ENCODE assay signal across 24 mouse cellular contexts in the genomic region with DNA sequence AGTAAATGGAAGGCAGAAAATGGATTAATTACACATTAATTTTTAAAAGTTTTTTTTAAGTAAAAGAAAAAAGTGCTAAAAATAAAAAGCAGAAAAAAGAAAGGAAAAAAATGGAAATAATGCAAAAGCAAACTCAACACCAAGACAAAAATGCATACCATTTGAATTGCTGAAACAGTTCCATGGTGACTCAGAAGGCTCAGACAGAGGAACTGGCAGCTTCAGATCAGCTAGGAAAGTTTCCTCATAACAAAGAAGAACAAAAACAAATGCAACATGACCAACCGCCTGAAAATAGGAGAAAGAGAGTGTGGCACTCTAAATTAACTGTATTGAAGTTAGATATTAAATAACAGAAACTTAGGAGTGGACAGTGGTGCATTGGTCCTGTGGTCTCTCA.
DNase-seq lines count a peak whose midpoint lies in the region; ATAC-seq lines count a peak whose summit lies in the region.
"Had no signal": no experiment of that assay in that cellular context is flagged by ENCODE, and none has a peak within 500 bp of the region (broad histone marks: within the 10 kb centered on the region; RNA-seq: fewer than 3 reads in every experiment).

No protein-coding gene starts in this region.

- ATAC-seq in frontal cortex, adult (ENCODE audit: low TSS enrichment) = peak; percentile 65; the same call in 1 of the 2 replicates
- no peak for ATAC-seq in erythroid progenitor cell, adult 5-6 weeks (replicated peaks; ENCODE audit: low FRiP score, poor library complexity, severe bottlenecking)
- ATAC-seq in forebrain, embryonic 13.5 days = no peak
- ATAC-seq: activated CD4-positive, CD25-positive, alpha-beta regulatory T cell, adult 4 months; forebrain, embryonic 15.5 days; forebrain, postnatal 0 days had no signal

- H3K4me3 ChIP-seq in forebrain, embryonic 13.5 days = no peak overlapping the region
- no peak overlapping the region for H3K4me3 ChIP-seq in hindbrain, embryonic 10.5 days
- H3K4me3 ChIP-seq: embryonic facial prominence, embryonic 10.5 days; embryonic facial prominence, embryonic 12.5 days; erythroblast, embryonic 14.5 days; forebrain, embryonic 10.5 days; forebrain, embryonic 12.5 days; forebrain, embryonic 15.5 days had no signal

- H3K27me3 ChIP-seq in forebrain, embryonic 13.5 days = no peaks in the 10 kb centered on the region
- H3K27me3 ChIP-seq in hindbrain, embryonic 10.5 days (ENCODE audit: insufficient read depth, poor library complexity, severe bottlenecking) = no peaks in the 10 kb centered on the region
- H3K27me3 ChIP-seq: embryonic facial prominence, embryonic 12.5 days; forebrain, embryonic 12.5 days; forebrain, embryonic 15.5 days had no signal

- DNase-seq in frontal cortex, postnatal 25 days (ENCODE audit: low spot score in 2 of 2) = no peak
- peak; percentile 2 for DNase-seq in NIH3T3 (ENCODE audit: low read depth)
- DNase-seq in brain, adult 2 months (ENCODE audit: low read depth, low spot score) = peak; percentile 10
- peak; percentile 18 for DNase-seq in fibroblast of lung, adult 2 months (ENCODE audit: low read depth)
- DNase-seq in hindbrain, embryonic 10.5 days (ENCODE audit: low spot score) = no peak
- DNase-seq: adrenal gland, adult 8-10 months; adrenal gland, postnatal 14 days; adrenal gland, postnatal 36 days; cerebellum, adult 11 months; cerebellum, adult 2 months; cerebellum, adult 9-10 months; cerebellum, postnatal 10 days; cerebellum, postnatal 25 days; forebrain, postnatal 0 days had no signal

- WGBS in forebrain, embryonic 13.5 days = 74% methylated on average over 1 of the region's 1 CpGs
- WGBS in hindbrain, embryonic 10.5 days = 73% methylated on average over 1 of the region's 1 CpGs

- no peaks in the 10 kb centered on the region for H3K9me3 ChIP-seq in forebrain, embryonic 13.5 days (replicated peaks)
- no peaks in the 10 kb centered on the region for H3K9me3 ChIP-seq in hindbrain, embryonic 10.5 days
- H3K9me3 ChIP-seq: embryonic facial prominence, embryonic 10.5 days; embryonic facial prominence, embryonic 12.5 days; forebrain, embryonic 10.5 days; forebrain, embryonic 12.5 days; forebrain, embryonic 15.5 days had no signal

- no peak overlapping the region for H3K9ac ChIP-seq in forebrain, embryonic 13.5 days
- H3K9ac ChIP-seq: embryonic facial prominence, embryonic 12.5 days; forebrain, embryonic 12.5 days; forebrain, embryonic 15.5 days; forebrain, postnatal 0 days had no signal

- no peaks in the 10 kb centered on the region for H3K36me3 ChIP-seq in forebrain, embryonic 13.5 days (ENCODE audit: poor library complexity, severe bottlenecking)
- no peaks in the 10 kb centered on the region for H3K36me3 ChIP-seq in hindbrain, embryonic 10.5 days
- H3K36me3 ChIP-seq: embryonic facial prominence, embryonic 10.5 days; embryonic facial prominence, embryonic 12.5 days; forebrain, embryonic 10.5 days; forebrain, embryonic 12.5 days; forebrain, embryonic 15.5 days had no signal

- no peak overlapping the region for H3K4me2 ChIP-seq in forebrain, embryonic 13.5 days
- H3K4me2 ChIP-seq: embryonic facial prominence, embryonic 12.5 days; forebrain, embryonic 12.5 days; forebrain, embryonic 15.5 days had no signal

- no peak overlapping the region for H3K27ac ChIP-seq in forebrain, embryonic 13.5 days
- H3K27ac ChIP-seq in hindbrain, embryonic 10.5 days = no peak overlapping the region
- H3K27ac ChIP-seq: embryonic facial prominence, embryonic 10.5 days; embryonic facial prominence, embryonic 12.5 days; forebrain, embryonic 10.5 days; forebrain, embryonic 12.5 days; forebrain, embryonic 15.5 days had no signal

- H3K4me1 ChIP-seq in forebrain, embryonic 13.5 days = no peaks in the 10 kb centered on the region
- no peaks in the 10 kb centered on the region for H3K4me1 ChIP-seq in hindbrain, embryonic 10.5 days (replicated peaks)
- H3K4me1 ChIP-seq: embryonic facial prominence, embryonic 10.5 days; embryonic facial prominence, embryonic 12.5 days; forebrain, embryonic 10.5 days; forebrain, embryonic 12.5 days; forebrain, embryonic 15.5 days had no signal

Comparison
In these comparisons a context has a peak if more than half of its experiments do, and no peak if none do; other contexts are left out.
1. DNase-seq: peak in NIH3T3 (single experiment), brain, adult 2 months (single experiment) and fibroblast of lung, adult 2 months (single experiment); none in frontal cortex, postnatal 25 days (0 of 2) and hindbrain, embryonic 10.5 days (single experiment).